Mouse (Mus musculus): ENCODE results near the gene Cars2.
"Not testable (repeated sequence)": the region's sequence is repeated elsewhere in the genome, so short reads cannot be mapped to it uniquely, and the experiment has no call there.

The Cars2 gene

DNA sequence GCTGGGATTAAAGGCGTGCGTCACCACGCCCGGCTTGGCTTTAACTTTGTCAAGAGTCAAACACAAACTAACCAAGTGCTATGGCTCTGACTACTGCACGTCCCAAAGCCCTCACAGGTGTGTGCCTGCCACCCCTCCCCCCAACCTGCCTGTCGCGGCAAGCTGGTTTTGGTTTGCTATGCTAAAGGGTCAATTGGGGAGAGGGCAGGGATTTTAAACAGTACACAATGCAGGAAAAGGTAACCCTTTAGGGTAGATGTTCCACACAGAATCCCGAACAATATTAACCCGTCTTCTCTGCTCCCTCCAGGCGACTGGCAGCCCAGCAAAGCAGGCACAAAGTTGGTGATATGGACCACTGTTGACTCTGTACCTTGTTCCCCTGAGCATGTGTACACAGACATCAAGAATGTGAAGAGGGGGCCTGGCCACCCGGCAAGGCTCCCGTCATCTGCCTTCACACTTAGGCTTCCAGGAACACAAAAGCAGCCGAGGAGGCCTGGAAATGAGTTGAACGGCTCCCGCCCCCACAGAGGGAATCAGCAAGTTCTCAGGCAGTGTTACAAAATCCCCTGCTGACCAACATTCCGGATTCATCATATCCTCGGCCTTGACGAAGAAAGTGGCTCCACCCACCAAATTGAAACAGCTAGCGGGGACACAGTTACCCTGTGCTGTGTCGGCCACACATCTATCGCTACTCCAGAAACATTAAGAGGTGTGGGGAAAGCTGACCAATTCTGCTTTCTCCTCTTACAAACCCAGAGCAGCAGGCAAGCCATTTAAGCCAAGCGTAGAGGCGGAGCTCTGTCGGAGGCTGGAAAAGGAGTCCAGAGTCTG, 74.0 kb downstream of the Cars2 start:
- peak; percentile 56 for DNase-seq (ENCODE audit: extremely low read depth, insufficient read length, low spot score)

DNA sequence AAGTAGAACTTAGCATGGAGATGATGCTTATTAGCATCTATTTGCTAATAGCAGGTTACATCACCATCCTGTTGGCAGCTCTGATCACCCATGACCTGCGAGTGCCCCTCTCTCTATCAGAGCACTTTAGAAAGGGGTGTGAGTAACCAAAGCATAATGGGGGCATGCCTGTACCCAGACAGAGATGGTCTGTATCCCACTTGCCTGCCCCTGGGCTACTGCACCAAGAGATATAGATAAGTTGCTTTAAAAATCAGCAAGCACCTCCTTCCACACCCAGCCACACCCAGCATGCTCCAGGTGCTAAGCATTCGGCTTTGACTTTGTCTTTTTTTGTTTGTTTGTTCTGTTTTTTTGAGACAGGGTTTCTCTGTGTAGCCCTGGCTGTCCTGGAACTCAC, 74.7 kb downstream of the Cars2 start:
- DNase-seq (ENCODE audit: extremely low read depth, insufficient read length, low spot score): no peak

- DNase-seq (ENCODE audit: extremely low read depth, insufficient read length, low spot score): no peak
Measured at GRCm38 (mm10) chr8:11475397-11475796, 75.2 kb downstream of the Cars2 start.

GRCm38 (mm10) chr8:11473072-11473471, 77.5 kb downstream of the Cars2 start:
- DNase-seq (ENCODE audit: extremely low read depth, insufficient read length, low spot score): no peak

DNA sequence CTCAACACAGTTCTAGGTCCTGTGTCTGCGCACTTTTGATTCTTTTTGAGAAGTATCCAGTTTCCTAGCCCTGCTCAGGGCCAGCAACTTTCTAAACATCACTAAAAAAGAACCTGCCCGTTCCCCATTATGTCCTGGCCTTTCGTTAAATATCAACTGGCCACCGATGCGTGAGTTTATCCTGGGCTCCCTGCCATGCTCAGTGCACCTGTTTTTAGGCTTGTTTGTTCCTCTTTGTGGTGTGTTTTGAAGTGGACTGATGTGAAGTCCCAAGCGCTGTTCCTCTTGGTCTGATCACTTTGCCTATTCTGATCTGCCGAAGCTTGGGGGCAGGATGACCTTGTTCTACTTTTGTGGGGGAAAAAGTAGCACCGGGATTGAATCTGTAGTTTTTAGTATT, 79.3 kb downstream of the Cars2 start:
- DNase-seq (ENCODE audit: extremely low read depth, insufficient read length, low spot score): no peak

GRCm38 (mm10) chr8:11470694-11471093, 79.9 kb downstream of the Cars2 start:
- DNase-seq (ENCODE audit: extremely low read depth, insufficient read length, low spot score): no peak

DNA sequence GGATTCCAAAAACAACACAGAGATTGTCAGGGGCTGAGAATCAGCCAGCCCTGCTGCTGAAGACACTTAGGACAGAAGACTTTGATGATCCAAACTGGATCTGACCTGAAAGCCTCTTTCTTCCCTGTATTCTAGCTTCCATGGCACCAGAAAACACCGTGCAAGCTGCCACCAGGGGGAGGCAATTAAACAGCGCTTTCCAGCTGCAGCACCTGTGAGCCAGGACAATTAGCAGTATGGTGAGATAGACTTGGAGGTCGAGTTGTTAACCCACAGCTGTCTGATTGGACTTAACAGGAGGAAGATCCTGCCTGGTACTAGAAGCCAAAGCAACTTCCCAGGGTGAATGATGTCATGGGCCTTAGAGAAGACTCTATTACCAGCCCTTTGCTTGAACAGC, 81.5 kb downstream of the Cars2 start:
- DNase-seq (ENCODE audit: extremely low read depth, insufficient read length, low spot score): no peak

GRCm38 (mm10) chr8:11466528-11466927, 84.1 kb downstream of the Cars2 start:
- DNase-seq (ENCODE audit: extremely low read depth, insufficient read length, low spot score): not testable (repeated sequence)

DNA sequence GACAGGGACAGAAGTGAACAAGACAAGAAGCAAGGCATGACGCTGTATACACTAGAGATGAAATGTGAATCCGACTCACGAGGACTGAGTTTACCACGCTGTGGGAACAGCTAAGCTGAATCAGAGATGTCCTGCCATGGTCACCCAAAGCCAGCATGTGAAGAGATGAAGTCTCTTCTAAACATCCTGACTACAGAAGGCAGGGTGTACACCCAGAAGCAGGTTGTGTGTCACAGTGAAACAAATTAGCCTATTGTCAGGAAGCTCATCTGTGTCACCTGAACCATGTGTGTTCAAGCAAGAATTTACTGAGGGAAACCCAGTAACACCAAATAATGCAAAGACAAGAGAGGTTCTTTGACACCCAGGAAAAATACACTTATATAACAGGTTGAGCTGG, 85.0 kb downstream of the Cars2 start:
- DNase-seq (ENCODE audit: extremely low read depth, insufficient read length, low spot score): no peak

DNA sequence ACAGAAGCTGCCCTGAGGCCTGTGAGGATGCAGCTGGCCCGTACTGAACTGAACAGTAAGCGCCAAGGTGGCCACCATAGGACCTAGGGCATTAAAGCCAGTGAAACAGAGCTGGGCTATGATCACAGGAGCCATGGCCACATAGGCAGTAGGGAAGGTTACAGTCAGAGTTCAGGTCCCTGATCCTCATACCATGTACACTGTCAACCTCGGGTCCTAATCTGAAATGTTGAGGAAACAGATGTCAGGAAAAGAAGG, 85.9 kb downstream of the Cars2 start:
- DNase-seq (ENCODE audit: extremely low read depth, insufficient read length, low spot score): no peak

Measured in 3134 (cell line).